In the genomic region with DNA sequence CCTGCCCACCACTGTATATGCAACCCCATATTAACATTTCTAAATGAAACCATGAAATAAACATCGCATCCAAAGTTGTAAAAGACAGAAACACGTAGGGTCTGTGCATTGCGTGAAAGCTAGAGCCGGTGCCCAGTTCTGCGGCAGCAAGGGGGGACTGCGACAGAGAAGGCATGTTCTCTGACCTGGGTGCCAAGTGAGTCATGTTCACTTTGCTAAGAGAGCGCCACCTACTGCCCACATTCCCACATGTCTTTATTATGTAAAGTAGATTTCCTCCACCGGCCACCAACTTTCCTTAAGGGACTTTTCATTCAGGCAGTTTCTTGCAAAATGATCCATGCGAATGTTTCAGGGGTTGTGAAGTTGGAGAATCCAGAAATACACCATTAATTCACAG, we compare ENCODE assay signal across 8 mouse cellular contexts. TPM values are rescaled to one million over a fixed set of nuclear protein-coding genes. Genes with fewer than 3 reads are reported as not detected.
A peak's percentile ranks its signal among the peaks of the same experiment; 100 is the strongest.
DNase-seq lines count a peak whose midpoint lies in the region; ATAC-seq and TF ChIP-seq lines count a peak whose summit lies in the region.

No protein-coding gene starts in this region.

- peak; percentile 54 for DNase-seq in A20 (ENCODE audit: low read depth, low spot score)
- DNase-seq in adrenal gland, postnatal 14 days, result peak; percentile 83
- peak; percentile 87 for DNase-seq in embryonic facial prominence, embryonic 11.5 days (ENCODE audit: low spot score)
- peak; percentile 70 to 74 for DNase-seq in heart, adult 2 months
- peak; percentile 92 for DNase-seq in kidney, postnatal 10 days
- DNase-seq in liver, embryonic 14.5 days (ENCODE audit: low read depth in 3 of 3, low spot score in 3 of 3), result peak; percentile 30 to 40 (median 31)
- peak; percentile 75 for DNase-seq in ovary, postnatal 14 days (ENCODE audit: low spot score)
- DNase-seq in thymus, postnatal 14 days, result peak; percentile 75

- H3K9me3 ChIP-seq in embryonic facial prominence, embryonic 11.5 days (replicated peaks; ENCODE audit: control insufficient read depth, low read length), result no peaks in the 10 kb centered on the region
- no peaks in the 10 kb centered on the region for H3K9me3 ChIP-seq in liver, embryonic 14.5 days (ENCODE audit: control insufficient read depth, low read length)

- H3K4me2 ChIP-seq in embryonic facial prominence, embryonic 11.5 days (ENCODE audit: low read depth, low read length), result no peak overlapping the region
- no peak overlapping the region for H3K4me2 ChIP-seq in liver, embryonic 14.5 days (ENCODE audit: low read depth)

- ATAC-seq in embryonic facial prominence, embryonic 11.5 days (replicated peaks; ENCODE audit: insufficient number of reproducible peaks, low FRiP score, low TSS enrichment, low read depth), result no peak
- ATAC-seq in liver, embryonic 14.5 days (ENCODE audit: insufficient read depth), result no peak

- no peak overlapping the region for H3K4me3 ChIP-seq in embryonic facial prominence, embryonic 11.5 days (ENCODE audit: low read depth, low read length)
- H3K4me3 ChIP-seq in heart, adult 2 months, result no peak overlapping the region
- no peak overlapping the region for H3K4me3 ChIP-seq in liver, embryonic 14.5 days (ENCODE audit: insufficient read depth in 1 of 2, low read depth in 2 of 2, low read length in 2 of 2)

- no peaks in the 10 kb centered on the region; the same call in 1 of the 2 replicates for H3K4me1 ChIP-seq in embryonic facial prominence, embryonic 11.5 days (ENCODE audit: control insufficient read depth, insufficient read depth, low read length)
- peaks cover 4% of the 10 kb centered on the region for H3K4me1 ChIP-seq in heart, adult 2 months (ENCODE audit: control insufficient read depth, insufficient read depth, low read length)
- H3K4me1 ChIP-seq in liver, embryonic 14.5 days (replicated peaks; ENCODE audit: control insufficient read depth in 2 of 2, insufficient read depth in 2 of 2, low read length in 1 of 2), result no peaks in the 10 kb centered on the region

- H3K79me2 ChIP-seq in heart, adult 2 months (replicated peaks; ENCODE audit: control insufficient read depth, insufficient read depth, low read length), result no peaks in the 10 kb centered on the region

- peak; percentile 49; the same call in 1 of the 2 replicates for TF ChIP-seq EP300 in heart, adult 2 months (IDR thresholded peaks at IDR 0.05; ENCODE audit: insufficient read depth, low read depth, low read length)
- TF ChIP-seq EP300 in liver, embryonic 14.5 days (IDR thresholded peaks at IDR 0.05; ENCODE audit: low read depth), result no peak

- TF ChIP-seq POLR2A in heart, adult 2 months (IDR thresholded peaks at IDR 0.05; ENCODE audit: insufficient read depth, low read depth, low read length), result no peak

- 8% methylated on average over 9 of the region's 9 CpGs for WGBS in embryonic facial prominence, embryonic 11.5 days
- 11% methylated on average over 9 of the region's 9 CpGs for WGBS in heart, adult 2 months
- 12% methylated on average over 9 of the region's 9 CpGs for WGBS in liver, embryonic 14.5 days (ENCODE audit: insufficient replicate concordance)

- H3K27ac ChIP-seq in embryonic facial prominence, embryonic 11.5 days (replicated peaks; ENCODE audit: low read depth, low read length), result no peak overlapping the region
- no peak overlapping the region for H3K27ac ChIP-seq in heart, adult 2 months
- H3K27ac ChIP-seq in liver, embryonic 14.5 days, result no peak overlapping the region

- intact Hi-C loops in heart, adult 2 months (cut with DNase I), result loop anchor here (1.0 to 5.0 kb wide), 2 partner anchors 36 to 132 kb away; no protein-coding TSS in a partner anchor

- peak; percentile 88 for TF ChIP-seq CTCF in heart, adult 2 months (IDR thresholded peaks at IDR 0.05)
- peak; percentile 77 for TF ChIP-seq CTCF in liver, embryonic 14.5 days (IDR thresholded peaks at IDR 0.05; ENCODE audit: low read depth)

- no peaks in the 10 kb centered on the region for H3K27me3 ChIP-seq in embryonic facial prominence, embryonic 11.5 days (ENCODE audit: control insufficient read depth, insufficient read depth, low read length)
- H3K27me3 ChIP-seq in heart, adult 2 months (ENCODE audit: control insufficient read depth, insufficient read depth, low read length), result no peaks in the 10 kb centered on the region
- no peaks in the 10 kb centered on the region for H3K27me3 ChIP-seq in liver, embryonic 14.5 days (ENCODE audit: control insufficient read depth, insufficient read depth, low read length)

- no peaks in the 10 kb centered on the region for H3K36me3 ChIP-seq in embryonic facial prominence, embryonic 11.5 days (replicated peaks; ENCODE audit: control insufficient read depth, insufficient read depth, low read depth, low read length)
- peaks cover 18% of the 10 kb centered on the region for H3K36me3 ChIP-seq in heart, adult 2 months (ENCODE audit: control insufficient read depth, insufficient read depth, low read length)
- H3K36me3 ChIP-seq in liver, embryonic 14.5 days (replicated peaks; ENCODE audit: control insufficient read depth, insufficient read depth, low read depth), result no peaks in the 10 kb centered on the region

- no peak overlapping the region for H3K9ac ChIP-seq in embryonic facial prominence, embryonic 11.5 days (replicated peaks; ENCODE audit: low read length)
- no peak overlapping the region for H3K9ac ChIP-seq in heart, adult 2 months (ENCODE audit: low read depth, low read length)
- no peak overlapping the region for H3K9ac ChIP-seq in liver, embryonic 14.5 days (replicated peaks)

RNA-seq across cellular contexts. Expression of gene Mep1a, which starts 44.0 kb away (rescaled TPM):
- total RNA-seq in adrenal gland, postnatal 14 days (2021), result 0.15 TPM in 1 of 2 replicates, not detected in the other
- polyA plus RNA-seq in embryonic facial prominence, embryonic 11.5 days (2014; fragmentation: Nextera tagmentation; extraction: Ambion mirVana), result 0.18 TPM in 1 of 2 replicates, not detected in the other
- not detected for total RNA-seq in heart, adult 2 months (2021)
- polyA plus RNA-seq in heart, adult 2 months (2012; rRNA removed), result not detected in 2 replicates
- polyA plus RNA-seq in liver, embryonic 14.5 days (2012; rRNA removed), result 0.02 and 0.03 TPM in 2 replicates
- polyA plus RNA-seq in liver, embryonic 14.5 days (2014; fragmentation: Nextera tagmentation; extraction: Ambion mirVana), result 0.04 TPM in 1 of 2 replicates, not detected in the other

Comparison
In these comparisons a context has a peak if more than half of its experiments do, and no peak if none do; other contexts are left out.
1. DNase-seq: peak in every context shown above with its lines; median percentile 92 in kidney, postnatal 10 days; 87 in embryonic facial prominence, embryonic 11.5 days; 83 in adrenal gland, postnatal 14 days; 75 in ovary, postnatal 14 days; 75 in thymus, postnatal 14 days; 72 in heart, adult 2 months; 54 in A20; 31 in liver, embryonic 14.5 days.